Mouse (Mus musculus) midbrain, embryonic 10.5 days (tissue): Measurements from ENCODE around the gene Plbd2. TPM values are rescaled to one million over a fixed set of nuclear protein-coding genes. Genes with fewer than 3 reads are reported as not detected.

Experiments used
- DNase-seq: peaks from one replicate; pipeline ENCODE4 v3.0.0-alpha.2; 2017; ENCODE audit warnings: low spot score
- H3K27ac ChIP-seq: fragments of 300-500 bp; sonication (generic); replicated peaks from 2 replicates; pipeline ENCODE4 v1.5.1; 2016; ENCODE audit warnings: mild to moderate bottlenecking
- H3K27me3 ChIP-seq: fragments of 300-500 bp; sonication (generic); 2 replicates; pipeline ENCODE4 v1.6.1; 2016; ENCODE audit warnings: low read depth, mild to moderate bottlenecking; ENCODE audit not compliant: poor library complexity, severe bottlenecking
- H3K36me3 ChIP-seq: fragments of 300-500 bp; sonication (generic); 2 replicates; pipeline ENCODE4 v1.6.1; 2016; ENCODE audit warnings: mild to moderate bottlenecking, moderate library complexity
- H3K4me1 ChIP-seq: fragments of 300-500 bp; sonication (generic); 2 replicates; pipeline ENCODE4 v1.6.1; 2016
- H3K4me3 ChIP-seq: fragments of 300-500 bp; sonication (generic); 2 replicates; pipeline ENCODE4 v1.5.1; 2016; ENCODE audit warnings: mild to moderate bottlenecking, moderate library complexity
- H3K9me3 ChIP-seq: fragments of 300-500 bp; sonication (generic); replicated peaks from 2 replicates; pipeline ENCODE4 v1.6.1; 2016; ENCODE audit warnings: mild to moderate bottlenecking
- WGBS: fragments of 180-500 bp; shearing (Covaris S2); methylation state at CpG from one replicate; pipeline ENCODE4 v1.1.7; 2016; 5-methylcytosine and 5-hydroxymethylcytosine counted together
- polyA plus RNA-seq: library from polyadenylated mRNA; unstranded; fragments of >200 nt; fragmentation: Nextera tagmentation; extraction: Ambion mirVana; gene quantifications from 2 replicates; pipeline ENCODE4 v1.2.1, GENCODE M21; 2016

Gene Plbd2
- polyA plus RNA-seq, 1 experiment from 2014 or later: 37.0 TPM

- H3K27me3 ChIP-seq: peaks cover 98% of the 10 kb centered on the region
- H3K4me1 ChIP-seq: peaks cover 70% of the 10 kb centered on the region
- H3K27ac ChIP-seq: peak overlapping the region; percentile 91
- H3K9me3 ChIP-seq: no peaks in the 10 kb centered on the region
- WGBS: 3% methylated on average over 13 of the region's 13 CpGs
- H3K36me3 ChIP-seq: peaks cover 3% of the 10 kb centered on the region; the same call in 1 of the 2 replicates
- DNase-seq: peak; percentile 47
- peak overlapping the region; percentile 59 for H3K4me3 ChIP-seq
Measured at GRCm38 (mm10) chr5:120438469-120438868, 65.0 kb downstream of the Plbd2 start.

GRCm38 (mm10) chr5:120437986-120438385 lies 65.4 kb downstream of the Plbd2 start:
- DNase-seq: peak; percentile 74
- Histone ChIP-seq H3K9me3 (no peaks in the 10 kb centered on the region), H3K4me3 (peak overlapping the region; percentile 59), H3K27ac (peak overlapping the region; percentile 91), H3K36me3 (peaks cover 3% of the 10 kb centered on the region; the same call in 1 of the 2 replicates), H3K4me1 (peaks cover 75% of the 10 kb centered on the region), H3K27me3 (peaks cover 98% of the 10 kb centered on the region)
- WGBS: under 1% methylated on average over 33 of the region's 33 CpGs

GRCm38 (mm10) chr5:120437539-120437938 lies 65.9 kb downstream of the Plbd2 start:
- WGBS: under 1% methylated on average over 17 of the region's 17 CpGs

DNA sequence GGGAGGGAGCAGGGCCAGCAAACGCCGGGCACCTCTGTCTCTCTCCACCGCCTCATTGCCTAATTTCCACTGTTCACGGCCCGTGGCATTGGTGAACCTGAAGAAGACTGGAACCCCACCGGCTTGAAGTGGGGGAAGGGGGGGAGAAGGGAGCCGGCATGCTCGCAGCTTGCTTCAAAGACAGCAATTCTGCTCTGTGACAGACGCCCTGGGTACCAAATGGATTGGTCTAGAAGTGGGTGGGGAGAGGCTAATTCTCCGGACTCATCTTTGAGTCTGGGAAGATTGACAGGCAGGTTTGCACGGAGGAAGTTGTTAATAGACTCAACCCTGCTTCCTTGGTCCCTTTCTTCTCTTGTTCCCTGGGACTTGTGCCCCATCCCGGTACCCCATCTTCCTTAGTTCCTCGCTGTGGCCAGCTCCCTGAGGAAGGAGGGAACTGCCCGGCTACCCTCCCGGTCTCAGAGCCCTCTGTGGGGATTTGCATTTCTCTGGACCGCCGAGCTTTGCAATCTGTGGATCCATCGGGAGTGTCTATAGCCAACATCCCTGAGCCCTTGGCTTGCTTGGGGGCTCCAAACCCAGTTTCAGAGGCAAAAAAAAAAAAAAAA lies 66.4 kb downstream of the Plbd2 start:
- peaks cover 3% of the 10 kb centered on the region; the same call in 1 of the 2 replicates for H3K36me3 ChIP-seq
- DNase-seq: peak; percentile 56
- H3K27ac ChIP-seq: peak overlapping the region; percentile 91
- no peaks in the 10 kb centered on the region for H3K9me3 ChIP-seq
- peak overlapping the region; percentile 59 for H3K4me3 ChIP-seq
- peaks cover 84% of the 10 kb centered on the region for H3K4me1 ChIP-seq
- peaks cover 98% of the 10 kb centered on the region for H3K27me3 ChIP-seq
- WGBS: under 1% methylated on average over 18 of the region's 18 CpGs

More at GRCm38 (mm10) chr5:120437539-120437938, 65.9 kb downstream of the Plbd2 start:
- Histone ChIP-seq H3K9me3 (no peaks in the 10 kb centered on the region), H3K27me3 (peaks cover 98% of the 10 kb centered on the region), H3K4me1 (peaks cover 78% of the 10 kb centered on the region), H3K36me3 (peaks cover 3% of the 10 kb centered on the region; the same call in 1 of the 2 replicates), H3K27ac (peak overlapping the region; percentile 91), H3K4me3 (peak overlapping the region; percentile 59)
- DNase-seq: peak; percentile 50

DNA sequence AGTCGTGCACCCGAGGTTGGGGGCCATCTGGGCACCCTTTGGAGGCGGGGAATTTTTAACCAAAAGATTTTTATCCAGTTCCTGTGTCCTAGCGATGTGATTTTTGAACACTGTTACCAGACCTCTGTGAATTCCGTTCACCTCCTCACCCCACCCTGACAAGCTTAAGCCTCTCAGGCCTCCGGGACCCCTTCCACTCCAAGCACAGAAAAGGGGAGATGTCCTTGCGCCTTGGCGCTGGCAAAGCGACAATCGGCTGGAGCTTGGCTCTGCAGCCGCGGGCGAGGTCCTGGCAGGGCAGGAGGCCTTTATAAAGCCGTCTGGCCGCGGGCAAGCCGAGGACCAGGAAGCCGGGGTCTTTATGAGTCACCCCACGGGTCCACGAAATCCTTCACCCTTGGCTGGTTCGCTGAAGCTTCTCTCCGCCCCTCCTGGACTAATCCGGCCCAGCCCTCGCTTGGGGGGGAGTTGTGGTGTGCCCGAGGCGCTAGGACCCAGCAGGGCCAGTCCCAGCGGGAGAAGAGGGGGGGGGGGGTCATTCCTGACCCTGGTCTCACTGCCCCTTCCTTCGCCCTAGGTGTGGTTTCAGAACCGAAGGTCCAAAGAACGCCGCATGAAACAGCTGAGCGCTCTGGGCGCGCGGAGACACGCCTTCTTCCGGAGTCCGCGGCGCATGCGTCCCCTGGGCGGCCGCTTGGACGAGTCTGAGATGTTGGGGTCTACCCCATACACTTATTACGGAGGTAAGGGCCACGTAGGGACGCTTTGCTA lies 67.5 kb downstream of the Plbd2 start:
- Histone ChIP-seq H3K4me3 (peak overlapping the region; percentile 59), H3K36me3 (peaks cover 3% of the 10 kb centered on the region; the same call in 1 of the 2 replicates), H3K27ac (peak overlapping the region; percentile 91), H3K9me3 (no peaks in the 10 kb centered on the region), H3K27me3 (peaks cover 100% of the 10 kb centered on the region), H3K4me1 (peaks cover 95% of the 10 kb centered on the region)
- DNase-seq: peak; percentile 84
- under 1% methylated on average over 47 of the region's 47 CpGs for WGBS

DNA sequence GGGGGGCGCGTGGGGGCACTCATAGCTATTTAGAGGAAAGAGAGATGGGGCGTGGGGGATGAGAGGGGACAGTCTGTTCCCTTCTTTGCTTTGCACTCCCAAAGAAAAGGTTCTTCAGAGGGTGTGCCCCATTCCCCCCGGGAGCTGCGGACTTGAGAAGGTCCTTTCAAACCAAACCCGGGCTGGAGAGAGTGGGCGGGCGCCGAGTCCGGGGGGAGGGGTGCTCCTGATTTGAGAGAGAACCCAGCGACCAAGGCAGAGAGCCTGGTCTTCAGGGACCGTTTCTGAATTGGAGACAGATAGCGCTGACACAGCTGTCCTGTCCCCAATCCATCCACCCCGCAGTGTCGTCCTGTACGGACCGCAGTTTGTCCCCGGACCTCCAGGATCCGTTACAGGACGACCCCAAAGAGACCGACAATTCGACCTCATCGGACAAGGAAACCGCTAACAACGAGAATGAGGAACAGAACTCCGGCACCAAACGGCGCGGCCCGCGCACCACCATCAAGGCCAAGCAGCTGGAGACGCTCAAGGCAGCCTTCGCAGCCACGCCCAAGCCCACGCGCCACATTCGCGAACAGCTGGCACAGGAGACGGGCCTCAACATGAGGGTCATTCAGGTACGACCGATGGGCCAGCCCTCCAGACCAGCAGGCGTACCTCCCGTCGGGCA lies 68.3 kb downstream of the Plbd2 start:
- H3K4me1 ChIP-seq: peaks cover 95% of the 10 kb centered on the region
- H3K27me3 ChIP-seq: peaks cover 100% of the 10 kb centered on the region
- peak overlapping the region; percentile 59 for H3K4me3 ChIP-seq
- peak; percentile 58 for DNase-seq
- 0% methylated on average over 44 of the region's 44 CpGs for WGBS
- peaks cover 3% of the 10 kb centered on the region; the same call in 1 of the 2 replicates for H3K36me3 ChIP-seq
- H3K9me3 ChIP-seq: no peaks in the 10 kb centered on the region
- peak overlapping the region; percentile 91 for H3K27ac ChIP-seq

GRCm38 (mm10) chr5:120434231-120434735 lies 69.1 kb downstream of the Plbd2 start:
- WGBS: 3% methylated on average over 21 of the region's 21 CpGs
- Histone ChIP-seq H3K36me3 (peaks cover 3% of the 10 kb centered on the region; the same call in 1 of the 2 replicates), H3K27me3 (peaks cover 100% of the 10 kb centered on the region), H3K9me3 (no peaks in the 10 kb centered on the region), H3K4me1 (peaks cover 90% of the 10 kb centered on the region), H3K27ac (peak overlapping the region; percentile 91), H3K4me3 (peak overlapping the region; percentile 59)
- peak; percentile 38 for DNase-seq

Other genes with a start within 250 kb of the Plbd2 start
- 23.5 and 30.5 TPM in 2 replicates for gene Lhx5, start 71.9 kb downstream of the Plbd2 start, polyA plus RNA-seq
- 5.5 and 6.2 TPM in 2 replicates for gene Sdsl, start 30.8 kb downstream of the Plbd2 start, polyA plus RNA-seq
- not detected in 2 replicates for gene Sds, start 27.1 kb downstream of the Plbd2 start, polyA plus RNA-seq
- 3.9 and 4.6 TPM in 2 replicates for gene Slc8b1, start 7.5 kb upstream of the Plbd2 start, polyA plus RNA-seq
- gene Tpcn1, start 85.0 kb upstream of the Plbd2 start, polyA plus RNA-seq: 10.3 and 11.1 TPM in 2 replicates
- gene Iqcd, start 85.4 kb upstream of the Plbd2 start, polyA plus RNA-seq: 0.95 and 0.98 TPM in 2 replicates
- 16.0 and 16.2 TPM in 2 replicates for gene Rita1, start 109.0 kb upstream of the Plbd2 start, polyA plus RNA-seq
- 59.4 and 59.7 TPM in 2 replicates for gene Ddx54, start 109.1 kb upstream of the Plbd2 start, polyA plus RNA-seq
- not detected in 2 replicates for gene Cfap73, start 130.6 kb upstream of the Plbd2 start, polyA plus RNA-seq
- 0.10 and 0.21 TPM in 2 replicates for gene Rasal1, start 145.2 kb upstream of the Plbd2 start, polyA plus RNA-seq
- gene Dtx1, start 208.3 kb upstream of the Plbd2 start, polyA plus RNA-seq: 2.2 and 4.8 TPM in 2 replicates
- 0.09 TPM in 1 of 2 replicates, not detected in the other for gene Oas2, start 246.2 kb upstream of the Plbd2 start, polyA plus RNA-seq